Mouse (Mus musculus) heart, embryonic 12.5 days (tissue): Measurements from ENCODE around the gene Zfp69. TPM values are rescaled to one million over a fixed set of nuclear protein-coding genes. Genes with fewer than 3 reads are reported as not detected.

Experiments
- ATAC-seq: fragments of 200-750 bp; cut with Nextera tagmentation; 2 replicates; pipeline ENCODE4 v1.8.0; 2017; ENCODE audit warnings: moderate TSS enrichment, moderate library complexity; ENCODE audit not compliant: insufficient number of reproducible peaks, low FRiP score
- H3K27ac ChIP-seq: fragments of 300-500 bp; sonication (generic); 2 replicates; pipeline ENCODE4 v1.5.1; 2016; ENCODE audit warnings: mild to moderate bottlenecking, moderate library complexity; ENCODE audit not compliant: poor library complexity, severe bottlenecking
- H3K27me3 ChIP-seq: fragments of 300-500 bp; sonication (generic); replicated peaks from 2 replicates; pipeline ENCODE4 v1.6.1; 2016; ENCODE audit warnings: mild to moderate bottlenecking, moderate library complexity
- H3K36me3 ChIP-seq: fragments of 300-500 bp; sonication (generic); 2 replicates; pipeline ENCODE4 v1.6.1; 2016; ENCODE audit warnings: mild to moderate bottlenecking, moderate library complexity
- H3K4me1 ChIP-seq: fragments of 300-500 bp; sonication (generic); replicated peaks from 2 replicates; pipeline ENCODE4 v1.6.1; 2016; ENCODE audit warnings: mild to moderate bottlenecking
- H3K4me2 ChIP-seq: fragments of 300-500 bp; sonication (generic); 2 replicates; pipeline ENCODE4 v1.6.1; 2016; ENCODE audit warnings: mild to moderate bottlenecking, moderate library complexity
- H3K4me3 ChIP-seq: fragments of 300-500 bp; sonication (generic); 2 replicates; pipeline ENCODE4 v1.5.1; 2016; ENCODE audit warnings: mild to moderate bottlenecking
- H3K9ac ChIP-seq: fragments of 300-500 bp; sonication (generic); 2 replicates; pipeline ENCODE4 v1.6.1; 2016; ENCODE audit warnings: mild to moderate bottlenecking, moderate library complexity
- H3K9me3 ChIP-seq: fragments of 300-500 bp; sonication (generic); replicated peaks from 2 replicates; pipeline ENCODE4 v1.6.1; 2016; ENCODE audit warnings: mild to moderate bottlenecking, moderate library complexity
- WGBS: fragments of 180-500 bp; shearing (Covaris S2); methylation state at CpG from one replicate; pipeline ENCODE4 v1.1.7; 2016; 5-methylcytosine and 5-hydroxymethylcytosine counted together
- polyA plus RNA-seq: library from polyadenylated mRNA; unstranded; fragments of >200 nt; fragmentation: Nextera tagmentation; extraction: Ambion mirVana; gene quantifications from 2 replicates; pipeline ENCODE4 v1.2.1, GENCODE M21; 2016

Gene Zfp69
- polyA plus RNA-seq, 1 experiment from 2014 or later = 14.5 TPM

DNA sequence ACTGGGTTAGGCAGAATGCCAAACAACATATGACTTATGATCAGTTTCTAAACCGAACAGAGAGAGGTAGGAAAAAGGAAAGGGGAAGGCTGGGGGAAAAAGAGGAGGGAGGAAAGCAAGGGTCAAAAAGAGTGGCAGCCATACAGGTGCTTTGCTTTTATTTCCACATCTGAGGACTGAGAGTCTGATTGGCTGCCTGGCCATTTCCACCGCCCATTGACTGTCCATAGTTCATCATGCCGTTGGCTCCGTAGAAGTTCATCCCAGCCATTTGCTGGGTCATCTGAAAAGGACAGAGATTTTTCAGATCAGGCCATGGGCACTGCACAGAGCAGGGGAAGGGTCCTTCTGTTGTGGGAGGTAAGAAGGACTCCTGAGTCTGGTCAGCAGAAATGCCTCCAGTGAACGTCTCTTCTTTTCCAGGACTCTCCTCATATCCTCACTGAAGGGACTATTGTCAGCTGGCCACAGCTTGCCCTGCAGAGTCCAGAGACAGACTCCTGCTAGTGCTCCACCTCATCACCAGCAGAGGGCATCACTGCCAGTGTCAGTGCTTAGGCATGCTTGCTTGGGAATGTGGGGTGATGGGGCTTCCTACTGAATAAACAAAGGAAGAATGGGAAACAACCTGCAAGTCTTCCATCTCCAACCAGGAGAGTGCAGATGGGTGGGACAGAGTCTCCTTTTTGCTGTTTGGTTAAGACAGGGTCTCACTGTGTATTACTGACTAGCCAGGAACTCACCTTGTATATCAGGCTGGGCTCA lies 18.1 kb upstream of the Zfp69 start:
- Histone ChIP-seq H3K4me3 (no peak overlapping the region), H3K27ac (no peak overlapping the region), H3K4me2 (no peak overlapping the region), H3K4me1 (0 out of 2 replicates have a peak, but pooled peaks cover 6% of the 10 kb centered on the region), H3K9ac (no peak overlapping the region), H3K27me3 (no peaks in the 10 kb centered on the region), H3K9me3 (no peaks in the 10 kb centered on the region), H3K36me3 (peaks cover 62% of the 10 kb centered on the region)
- 83% methylated on average over 5 of the region's 5 CpGs for WGBS
- 0 out of 2 replicates have a peak, but pooled peaks have one; percentile 10 for ATAC-seq

- H3K4me3 ChIP-seq = no peak overlapping the region
- peaks cover 55% of the 10 kb centered on the region for H3K36me3 ChIP-seq
Observed at GRCm38 (mm10) chr4:120968486-120968885, 17.0 kb upstream of the Zfp69 start.

GRCm38 (mm10) chr4:120955586-120955985 lies 4.1 kb upstream of the Zfp69 start:
- Histone ChIP-seq H3K4me3 (no peak overlapping the region), H3K9ac (no peak overlapping the region), H3K27ac (no peak overlapping the region), H3K4me2 (no peak overlapping the region), H3K27me3 (no peaks in the 10 kb centered on the region), H3K36me3 (no peaks in the 10 kb centered on the region), H3K9me3 (no peaks in the 10 kb centered on the region), H3K4me1 (peaks cover 10% of the 10 kb centered on the region; the same call in 1 of the 2 replicates)
- ATAC-seq = no peak
- 88% methylated on average over 1 of the region's 1 CpGs for WGBS

More at GRCm38 (mm10) chr4:120968486-120968885, 17.0 kb upstream of the Zfp69 start:
- ATAC-seq = no peak
- Histone ChIP-seq H3K4me2 (no peak overlapping the region), H3K27ac (no peak overlapping the region), H3K9me3 (no peaks in the 10 kb centered on the region), H3K9ac (no peak overlapping the region), H3K4me1 (0 out of 2 replicates have a peak, but pooled peaks cover 6% of the 10 kb centered on the region), H3K27me3 (0 out of 2 replicates have a peak, but pooled peaks cover 3% of the 10 kb centered on the region)
- 91% methylated on average over 9 of the region's 9 CpGs for WGBS

GRCm38 (mm10) chr4:120953667-120954066 lies 2.2 kb upstream of the Zfp69 start:
- Histone ChIP-seq H3K9ac (no peak overlapping the region), H3K9me3 (no peaks in the 10 kb centered on the region), H3K36me3 (no peaks in the 10 kb centered on the region), H3K4me3 (no peak overlapping the region), H3K27ac (no peak overlapping the region), H3K27me3 (no peaks in the 10 kb centered on the region), H3K4me1 (peaks cover 8% of the 10 kb centered on the region; the same call in 1 of the 2 replicates), H3K4me2 (no peak overlapping the region)
- WGBS = 83% methylated on average over 1 of the region's 1 CpGs
- no peak for ATAC-seq

DNA sequence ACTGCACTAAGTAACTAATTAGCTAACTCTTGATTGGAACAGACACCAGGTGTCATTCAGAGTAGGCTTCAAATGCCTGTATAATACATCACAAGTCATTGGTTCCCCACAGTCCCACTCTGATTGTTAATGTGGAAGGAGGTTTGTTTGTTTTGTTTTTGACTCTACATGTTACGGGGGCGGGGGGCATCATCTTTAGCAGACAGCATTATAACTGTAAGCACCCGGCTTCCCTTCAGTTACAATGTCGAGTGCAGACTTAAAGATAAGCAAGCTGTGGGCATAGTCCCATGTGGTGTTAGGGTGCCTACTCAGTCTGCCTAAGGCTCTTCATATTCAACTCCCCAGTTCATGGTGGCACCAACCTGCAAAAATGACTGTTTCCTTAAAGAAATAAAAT lies 1.5 kb upstream of the Zfp69 start:
- H3K4me3 ChIP-seq = no peak overlapping the region
- H3K36me3 ChIP-seq = peaks cover 3% of the 10 kb centered on the region; the same call in 1 of the 2 replicates
- H3K9me3 ChIP-seq = no peaks in the 10 kb centered on the region
- ATAC-seq = no peak
- H3K4me1 ChIP-seq = peaks cover 8% of the 10 kb centered on the region; the same call in 1 of the 2 replicates
- no peak overlapping the region for H3K4me2 ChIP-seq
- WGBS = 53% methylated on average over 4 of the region's 4 CpGs
- peak overlapping the region; percentile 85 for H3K27ac ChIP-seq
- H3K9ac ChIP-seq = no peak overlapping the region
- H3K27me3 ChIP-seq = no peaks in the 10 kb centered on the region

DNA sequence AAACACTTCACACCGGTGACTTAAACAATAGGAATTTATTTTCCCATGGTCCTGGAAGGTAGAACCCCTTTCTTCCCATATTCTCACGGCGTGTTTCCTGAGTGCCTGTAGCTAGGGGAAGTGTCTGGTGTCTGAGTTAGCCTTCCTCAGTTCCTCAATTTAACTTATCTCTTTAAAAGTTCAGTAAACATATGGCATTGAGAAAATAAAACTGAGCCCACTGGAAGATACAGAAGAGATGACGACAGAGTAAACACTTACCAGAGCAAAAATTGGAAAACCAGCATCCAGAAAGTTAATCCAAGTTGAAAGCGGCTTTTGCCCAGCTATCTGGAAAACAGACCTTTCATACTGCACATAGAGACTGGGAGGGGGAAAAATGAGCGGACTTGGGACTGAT lies 664 bp upstream of the Zfp69 start:
- Histone ChIP-seq H3K9me3 (no peaks in the 10 kb centered on the region), H3K27me3 (no peaks in the 10 kb centered on the region), H3K9ac (0 out of 2 replicates have a peak overlapping the region, but pooled peaks have one; percentile 52), H3K27ac (peak overlapping the region; percentile 85), H3K4me1 (peaks cover 8% of the 10 kb centered on the region; the same call in 1 of the 2 replicates), H3K4me3 (peak overlapping the region; percentile 69), H3K4me2 (peak overlapping the region; percentile 80), H3K36me3 (peaks cover 10% of the 10 kb centered on the region)
- ATAC-seq = peak; percentile 34
- WGBS = 36% methylated on average over 6 of the region's 6 CpGs

DNA sequence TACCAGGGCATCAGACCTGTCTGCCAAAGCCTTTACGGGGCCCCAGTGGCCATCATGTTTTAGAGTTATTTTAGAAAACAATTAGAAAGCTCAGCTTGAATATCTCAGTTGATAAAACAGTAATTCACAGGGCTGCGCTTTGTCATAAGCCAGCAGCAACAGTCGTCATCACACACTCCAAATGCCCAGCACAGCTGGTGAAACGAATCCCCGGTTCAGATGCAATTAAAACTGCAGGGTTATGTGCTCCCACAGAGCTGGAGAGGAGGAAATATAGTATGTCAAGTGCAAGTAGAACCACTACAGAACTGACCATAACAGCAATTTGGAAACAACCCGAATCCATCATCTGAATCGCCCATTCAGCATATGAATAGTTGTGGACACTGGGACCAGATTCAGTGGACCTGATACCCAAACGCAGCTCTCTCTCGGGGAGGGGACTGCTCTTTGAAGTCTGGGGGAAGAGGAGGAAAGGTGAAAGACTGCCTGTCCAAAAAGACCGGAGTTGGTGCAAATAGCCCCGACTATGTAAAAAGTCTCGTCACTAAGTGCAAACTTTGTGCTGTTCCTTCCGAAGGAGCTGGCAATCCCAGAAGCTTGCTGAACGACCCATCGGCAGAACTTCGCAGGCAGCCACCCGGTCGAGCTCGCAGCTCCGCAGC lies 604 bp downstream of the Zfp69 start:
- Histone ChIP-seq H3K36me3 (peaks cover 22% of the 10 kb centered on the region), H3K9me3 (no peaks in the 10 kb centered on the region), H3K4me1 (peaks cover 8% of the 10 kb centered on the region; the same call in 1 of the 2 replicates), H3K4me2 (peak overlapping the region; percentile 80), H3K27me3 (no peaks in the 10 kb centered on the region), H3K9ac (peak overlapping the region; percentile 79), H3K4me3 (peak overlapping the region; percentile 69), H3K27ac (peak overlapping the region; percentile 85)
- ATAC-seq = no peak
- WGBS = 3% methylated on average over 20 of the region's 20 CpGs

DNA sequence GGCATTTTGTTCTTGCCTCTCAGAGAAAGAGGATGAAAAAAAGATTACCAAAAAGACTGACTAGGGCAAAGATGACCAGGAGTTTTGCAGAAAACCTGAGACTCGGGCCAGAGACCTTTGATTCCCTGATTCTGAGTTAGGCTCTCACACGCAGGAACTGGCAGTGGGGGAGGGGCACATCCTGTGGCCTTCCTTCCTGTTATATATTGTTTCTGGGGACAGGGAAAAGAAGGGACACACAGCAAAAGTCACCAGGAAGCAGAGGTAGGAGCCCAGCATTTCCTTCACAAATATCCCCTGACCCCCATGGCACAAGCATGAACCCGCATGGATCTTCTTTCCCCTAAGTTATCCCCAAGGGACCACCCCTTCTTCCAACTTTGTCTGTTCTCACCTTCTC lies 2.6 kb downstream of the Zfp69 start:
- H3K27ac ChIP-seq = peak overlapping the region; percentile 52
- no peaks in the 10 kb centered on the region for H3K9me3 ChIP-seq
- peak overlapping the region; percentile 80 for H3K4me2 ChIP-seq
- H3K9ac ChIP-seq = peak overlapping the region; percentile 47
- H3K36me3 ChIP-seq = peaks cover 41% of the 10 kb centered on the region
- H3K4me1 ChIP-seq = peaks cover 8% of the 10 kb centered on the region; the same call in 1 of the 2 replicates
- H3K4me3 ChIP-seq = peak overlapping the region; percentile 69
- no peak for ATAC-seq
- 42% methylated on average over 3 of the region's 3 CpGs for WGBS
- H3K27me3 ChIP-seq = no peaks in the 10 kb centered on the region

- Histone ChIP-seq H3K4me3 (no peak overlapping the region), H3K4me2 (no peak overlapping the region), H3K9me3 (peaks cover 12% of the 10 kb centered on the region), H3K36me3 (peaks cover 41% of the 10 kb centered on the region), H3K4me1 (no peaks in the 10 kb centered on the region), H3K27me3 (no peaks in the 10 kb centered on the region), H3K9ac (no peak overlapping the region), H3K27ac (no peak overlapping the region)
- 69% methylated on average over 3 of the region's 3 CpGs for WGBS
- ATAC-seq = no peak
Observed at GRCm38 (mm10) chr4:120935006-120935405, 16.5 kb downstream of the Zfp69 start.

DNA sequence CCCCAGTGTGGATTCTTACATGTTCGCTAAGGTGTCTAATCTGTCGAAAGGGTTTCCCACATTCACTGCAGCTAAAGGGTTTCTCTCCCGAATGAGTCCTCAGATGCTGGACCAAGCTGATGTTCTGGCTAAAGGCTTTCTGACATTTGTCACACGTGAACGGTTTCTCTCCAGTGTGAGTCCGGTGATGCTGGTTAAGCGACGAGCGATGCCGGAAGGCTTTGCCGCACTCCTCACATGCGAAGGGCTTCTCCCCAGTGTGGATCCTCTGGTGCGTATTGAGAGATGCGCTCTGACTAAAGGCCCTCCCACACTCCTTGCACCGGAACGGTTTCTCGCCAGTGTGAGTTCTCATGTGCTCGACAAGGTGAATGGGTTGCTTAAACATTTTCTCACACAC lies 20.8 kb downstream of the Zfp69 start:
- H3K9ac ChIP-seq = no peak overlapping the region
- ATAC-seq = no peak
- H3K27ac ChIP-seq = no peak overlapping the region
- H3K36me3 ChIP-seq = peaks cover 42% of the 10 kb centered on the region
- H3K9me3 ChIP-seq = peaks cover 16% of the 10 kb centered on the region
- WGBS = 92% methylated on average over 18 of the region's 18 CpGs
- H3K4me3 ChIP-seq = no peak overlapping the region
- no peaks in the 10 kb centered on the region for H3K27me3 ChIP-seq
- no peaks in the 10 kb centered on the region for H3K4me1 ChIP-seq
- H3K4me2 ChIP-seq = no peak overlapping the region

DNA sequence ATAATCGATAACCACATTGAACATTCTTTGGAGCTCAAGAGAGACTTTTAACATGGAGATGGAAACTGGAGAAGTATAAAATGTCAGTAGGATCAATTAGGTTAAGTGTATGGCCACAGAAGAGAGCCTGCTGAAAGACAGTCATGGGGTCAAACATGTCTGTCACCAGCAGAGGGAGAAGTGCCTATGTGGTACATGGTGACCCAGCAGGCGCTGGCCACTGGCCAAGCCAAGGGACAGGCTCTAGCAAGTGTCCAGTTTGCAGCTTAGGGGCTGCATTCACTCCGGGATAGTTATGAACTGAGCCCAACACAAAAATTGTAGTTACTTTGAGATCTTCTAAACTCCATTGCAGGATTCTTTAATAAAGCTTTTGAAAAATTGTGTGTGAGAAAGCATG lies 22.8 kb downstream of the Zfp69 start:
- 79% methylated on average over 3 of the region's 3 CpGs for WGBS
- no peaks in the 10 kb centered on the region for H3K27me3 ChIP-seq
- no peak for ATAC-seq
- peaks cover 27% of the 10 kb centered on the region for H3K36me3 ChIP-seq
- H3K4me3 ChIP-seq = no peak overlapping the region
- no peak overlapping the region for H3K9ac ChIP-seq
- no peak overlapping the region for H3K4me2 ChIP-seq
- peaks cover 16% of the 10 kb centered on the region for H3K9me3 ChIP-seq
- H3K4me1 ChIP-seq = 0 out of 2 replicates have a peak, but pooled peaks cover 8% of the 10 kb centered on the region
- no peak overlapping the region for H3K27ac ChIP-seq
